Mouse (Mus musculus) ovary, postnatal 36 days (tissue): ENCODE data around the gene Fancc.

Source experiments
- DNase-seq: peaks from one replicate; pipeline ENCODE4 v3.0.0; 2022; ENCODE audit warnings: low spot score, mixed read lengths

The Fancc gene

DNA sequence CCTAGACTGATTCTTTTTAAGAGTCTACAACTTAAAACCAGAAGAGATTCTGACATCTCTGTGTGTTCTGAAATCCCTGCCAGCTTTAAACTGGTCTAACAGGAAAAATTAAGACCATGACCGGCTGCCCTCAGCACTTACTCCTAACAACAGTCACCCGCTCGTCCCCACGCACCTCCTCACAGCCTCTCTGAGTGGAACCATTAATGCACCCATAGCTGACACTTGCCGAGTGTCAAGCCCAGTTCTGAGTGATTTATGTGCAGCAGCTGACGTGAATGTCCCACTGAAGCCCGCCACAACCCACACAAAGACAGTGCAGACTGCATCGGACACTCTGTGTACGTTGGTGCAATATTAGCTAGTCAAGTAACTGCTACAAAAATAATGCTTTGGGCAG, 251.9 kb downstream of the Fancc start:
- DNase-seq, result no peak

DNA sequence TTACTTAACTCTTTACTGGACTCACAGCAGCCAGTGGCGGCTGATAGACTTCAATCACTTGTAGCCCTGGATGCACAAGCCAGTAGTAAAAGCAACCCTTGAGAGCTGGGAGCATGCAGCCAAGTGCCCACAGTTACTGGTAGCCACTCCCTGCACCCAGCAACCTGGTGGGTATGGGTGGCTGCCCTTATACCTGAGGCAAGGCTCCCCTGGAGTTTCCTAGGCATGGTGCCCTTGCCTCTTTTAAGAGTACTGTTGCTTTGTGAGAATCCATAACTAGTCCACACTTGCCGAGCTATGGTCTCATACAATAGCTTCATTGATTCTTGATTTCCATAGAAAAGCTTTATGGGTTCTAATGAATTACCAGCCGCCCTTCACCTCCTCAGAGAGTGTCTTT, 252.7 kb downstream of the Fancc start:
- no peak for DNase-seq

DNA sequence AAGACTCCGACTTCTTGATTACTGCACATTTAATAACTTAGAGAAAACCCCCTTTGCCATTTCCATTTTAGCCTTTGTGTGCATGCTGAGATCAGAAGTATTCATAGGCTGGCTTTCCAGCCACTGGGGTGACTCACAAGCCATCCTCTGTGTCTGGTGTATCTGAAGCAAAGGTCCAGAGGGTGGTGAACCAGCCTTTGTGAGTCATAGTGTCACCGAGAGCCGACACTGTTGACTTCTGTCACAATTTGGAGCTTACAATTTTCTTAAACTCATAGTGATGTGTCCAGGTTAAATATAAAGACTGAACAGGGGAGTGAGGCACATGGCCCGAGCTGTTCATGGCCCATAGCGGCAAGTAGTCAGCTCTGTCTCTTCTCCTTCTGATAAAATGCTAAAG, 253.5 kb downstream of the Fancc start:
- DNase-seq, result no peak

DNA sequence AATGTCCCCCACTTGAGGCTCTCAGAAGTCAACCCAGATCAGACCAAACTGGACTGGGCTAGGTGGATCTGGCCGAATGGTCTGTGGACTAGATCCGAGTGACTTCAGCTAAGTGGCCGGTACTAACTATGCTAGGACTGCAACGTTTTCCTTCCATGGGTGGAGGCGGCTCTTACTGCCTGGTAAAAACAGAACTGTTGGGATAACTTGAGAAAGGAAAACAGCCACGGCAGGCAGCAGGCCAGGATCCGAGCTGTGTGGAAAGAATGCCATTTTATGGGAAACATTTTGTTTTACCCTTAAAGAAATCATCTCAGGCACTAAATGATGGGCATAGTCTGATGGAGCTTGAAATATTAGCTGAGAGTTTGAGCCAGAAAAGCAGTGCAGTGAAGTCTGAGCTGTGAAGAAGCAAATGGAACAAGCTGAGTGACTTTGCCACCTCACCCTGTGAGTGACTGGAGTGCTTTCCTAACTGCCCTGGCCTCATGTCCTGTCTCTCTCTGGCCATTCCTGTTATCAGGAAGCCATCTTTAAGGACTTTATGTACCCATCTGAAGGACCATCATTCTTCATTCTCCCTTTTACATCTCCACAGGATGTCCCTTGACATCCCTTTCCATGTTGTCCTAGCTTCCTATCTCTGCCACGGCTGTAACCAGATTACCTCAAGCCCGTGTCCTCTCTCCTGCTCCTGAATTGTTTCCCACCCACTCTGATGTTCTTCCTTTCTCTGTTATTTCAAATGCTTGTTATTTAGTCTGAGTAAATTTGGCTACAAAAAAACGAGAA, 254.5 kb downstream of the Fancc start:
- DNase-seq, result no peak

DNA sequence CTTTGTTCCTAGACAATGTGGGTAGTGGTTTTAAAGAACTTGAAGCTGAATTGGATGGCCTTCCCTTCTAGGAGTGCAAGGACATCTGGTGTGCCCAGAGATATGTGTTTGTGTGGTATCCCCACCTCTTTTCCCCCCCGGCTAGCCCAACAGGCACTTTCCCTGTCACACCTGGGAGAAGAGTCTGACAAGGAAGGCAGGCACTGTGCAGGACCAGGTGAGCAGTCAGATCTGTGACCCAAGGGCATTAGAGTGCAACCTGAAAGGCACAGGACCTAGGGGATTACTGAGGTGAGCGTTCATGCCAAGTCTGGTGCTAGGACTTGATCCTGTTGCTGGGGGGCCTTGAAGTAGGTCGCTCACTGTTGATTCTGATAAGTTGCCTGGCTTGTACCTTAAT, 255.4 kb downstream of the Fancc start:
- no peak for DNase-seq

DNA sequence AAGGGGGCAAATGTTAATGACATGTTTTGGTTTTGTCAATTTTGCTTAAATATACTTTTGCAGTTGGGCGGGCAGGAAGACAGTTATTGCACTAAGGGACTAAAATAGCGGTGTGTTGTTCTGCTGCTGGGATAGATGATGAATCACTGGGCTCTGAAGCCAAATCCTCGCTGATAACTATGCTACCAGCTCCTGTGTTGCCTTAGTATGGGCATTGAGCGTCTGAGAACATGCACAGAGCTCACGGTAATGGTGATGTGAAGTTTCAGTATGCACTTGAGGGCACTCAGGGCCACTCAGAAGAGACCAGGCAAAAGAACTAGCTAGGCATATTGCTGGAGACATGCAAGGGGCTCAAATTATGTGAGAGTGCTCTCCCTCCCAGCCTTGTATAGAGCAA, 256.2 kb downstream of the Fancc start:
- DNase-seq, result no peak

DNA sequence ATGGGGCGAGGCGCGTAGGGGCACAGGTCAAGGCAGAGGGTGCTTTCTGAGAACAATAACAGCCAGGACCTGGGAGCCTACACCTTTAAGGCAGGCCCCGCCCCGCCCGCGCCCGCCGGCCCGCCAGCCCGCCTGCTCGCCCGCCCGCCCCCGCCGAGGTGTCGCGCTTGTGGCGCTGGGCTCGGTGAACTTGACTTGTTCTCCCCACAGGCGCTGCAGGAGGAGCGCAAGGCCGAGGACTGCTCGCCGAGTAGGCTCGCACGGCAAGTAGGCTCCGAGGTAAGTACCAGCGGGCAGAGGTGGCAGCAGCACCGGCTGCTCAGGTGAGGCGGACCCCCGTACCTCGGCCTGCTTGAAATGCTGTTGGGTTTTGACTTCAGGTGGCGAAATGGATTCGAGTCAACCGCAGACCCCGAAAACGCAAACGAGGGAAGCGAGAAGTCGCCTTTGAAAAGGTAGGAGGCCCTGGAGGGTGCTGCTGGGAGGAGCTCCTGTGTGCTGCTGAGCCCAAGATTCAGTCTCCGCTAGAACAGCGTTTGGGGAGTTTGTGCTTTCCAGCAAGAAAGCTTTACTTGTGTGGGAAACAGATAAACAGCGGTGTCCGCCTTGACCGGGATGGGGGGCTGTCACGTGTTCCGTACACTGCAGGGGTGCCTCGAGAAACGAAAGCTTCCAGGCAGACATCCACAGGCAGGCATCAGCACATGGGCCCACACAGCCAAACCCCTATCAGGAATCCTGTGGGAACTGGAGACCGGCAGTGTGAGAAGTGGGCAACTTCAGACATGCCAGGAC, 257.0 kb downstream of the Fancc start:
- peak; percentile 87 for DNase-seq

DNA sequence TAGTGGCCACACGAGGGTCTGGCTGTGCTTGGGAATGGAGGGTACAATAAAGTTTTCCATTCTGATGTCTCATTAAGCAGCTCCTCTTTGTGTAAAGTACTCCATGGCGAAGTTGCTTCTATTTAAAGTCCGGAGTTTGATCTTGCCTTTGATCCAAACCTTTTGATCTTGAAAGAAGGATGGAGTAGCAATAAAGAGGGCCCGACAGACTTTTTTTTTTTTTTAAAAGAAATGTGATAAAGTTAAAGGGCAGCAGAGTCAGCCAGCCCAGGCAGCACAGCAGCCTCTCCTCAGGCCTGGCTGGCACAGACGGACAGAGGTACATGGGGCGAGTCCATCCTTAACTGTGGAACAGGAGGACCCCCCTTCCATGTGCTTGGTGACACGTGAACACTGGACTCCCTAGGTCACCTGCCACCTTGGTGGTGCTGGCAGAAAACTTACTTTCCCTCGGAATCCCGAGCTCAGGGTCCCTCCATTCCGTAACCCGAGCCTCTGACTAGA, 257.7 kb downstream of the Fancc start:
- DNase-seq, result no peak

DNA sequence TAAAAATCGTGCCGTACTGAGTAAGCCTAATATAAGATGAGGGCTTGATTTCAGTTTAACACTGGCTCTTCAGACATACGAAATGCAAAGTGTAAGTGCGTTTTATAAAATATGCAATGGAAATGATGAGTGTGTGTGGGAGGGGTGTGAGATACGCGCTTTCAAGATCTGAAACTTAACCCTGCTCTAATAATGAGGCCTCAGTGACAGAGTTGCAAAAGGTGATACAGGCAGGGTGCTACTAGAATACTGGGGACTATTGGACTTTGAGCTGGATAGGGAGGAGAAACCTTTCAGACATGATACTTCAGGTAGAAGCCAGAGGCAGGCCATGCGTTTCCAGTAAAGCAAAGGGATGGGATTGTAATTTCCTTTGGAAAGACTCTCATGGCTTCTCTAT, 259.0 kb downstream of the Fancc start:
- DNase-seq, result no peak

DNA sequence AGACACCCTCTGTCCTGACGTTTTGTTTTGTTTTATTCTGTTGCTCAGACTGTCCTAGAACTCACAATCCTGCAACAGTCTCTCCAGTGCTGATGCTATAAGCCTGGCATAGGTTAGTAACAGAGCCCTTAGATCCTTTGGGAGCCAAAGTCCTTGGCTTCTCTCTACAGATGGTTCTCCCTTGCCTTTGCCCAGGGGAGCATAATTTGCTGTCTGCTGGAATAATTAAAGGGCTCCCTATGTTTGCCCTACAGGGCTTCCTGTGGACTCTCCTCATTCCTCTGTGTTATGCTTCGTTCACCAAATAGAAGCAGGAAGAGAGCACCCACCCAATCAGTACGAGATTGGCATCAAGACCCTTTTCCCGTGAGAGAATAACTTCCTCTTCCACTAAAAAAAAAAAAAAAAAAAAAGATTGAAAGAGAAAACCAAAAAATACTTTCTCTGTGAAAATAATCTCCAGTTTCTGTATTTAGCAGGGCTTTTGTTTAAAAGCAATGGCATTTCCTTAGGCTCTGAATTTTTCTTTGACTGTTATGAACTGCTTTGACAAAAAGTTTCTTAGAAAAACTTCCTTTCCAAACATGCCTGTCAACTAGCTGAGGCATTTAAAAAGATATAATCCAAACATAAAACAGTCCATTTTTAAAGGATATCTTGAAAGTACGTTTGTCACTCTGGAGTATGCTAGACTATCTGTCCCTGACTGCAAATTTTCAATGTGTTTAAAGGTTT, 260.8 kb downstream of the Fancc start:
- DNase-seq, result no peak

DNA sequence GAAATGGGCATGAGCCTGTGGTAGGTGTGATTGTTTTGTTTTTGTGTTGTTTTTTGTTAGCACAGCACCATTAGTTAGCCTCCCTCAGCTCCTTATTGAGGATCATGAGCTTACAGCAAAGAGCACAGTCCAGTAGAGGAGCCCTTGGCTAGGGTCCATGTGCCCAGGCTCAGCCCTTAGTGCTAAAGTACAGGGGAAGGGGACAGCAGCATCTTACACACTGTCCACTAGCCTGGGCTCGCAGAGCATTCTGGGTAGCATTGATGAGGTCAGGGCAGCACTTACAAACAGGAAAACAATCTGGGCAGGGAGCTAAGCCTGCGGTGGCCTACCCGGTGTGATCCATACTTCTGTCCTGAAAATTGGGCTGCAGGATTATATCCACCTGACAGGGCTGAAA, 261.5 kb downstream of the Fancc start:
- DNase-seq, result no peak
